Mouse (Mus musculus): ENCODE results near the gene Gm42906.

Gene Gm42906

GRCm38 (mm10) chr5:151127298-151127717 is 300.7 kb downstream of the Gm42906 start:
- in situ Hi-C loops (cut with MboI; ENCODE audit: unreplicated experiment in 2 of 2), result no loop called here

GRCm38 (mm10) chr5:151126608-151127005 is 301.4 kb downstream of the Gm42906 start:
- in situ Hi-C loops (cut with MboI; ENCODE audit: unreplicated experiment in 2 of 2), result no loop called here

GRCm38 (mm10) chr5:151125985-151126607 is 301.9 kb downstream of the Gm42906 start:
- in situ Hi-C loops (cut with MboI; ENCODE audit: unreplicated experiment in 2 of 2), result no loop called here

- in situ Hi-C loops (cut with MboI; ENCODE audit: unreplicated experiment in 2 of 2), result no loop called here
These were observed 310.1 kb downstream of the Gm42906 start for GRCm38 (mm10) chr5:151117846-151118245.

GRCm38 (mm10) chr5:151116192-151116887 is 311.6 kb downstream of the Gm42906 start:
- in situ Hi-C loops (cut with MboI; ENCODE audit: unreplicated experiment in 2 of 2), result no loop called here

- in situ Hi-C loops (cut with MboI; ENCODE audit: unreplicated experiment in 2 of 2), result no loop called here
These were observed 315.2 kb downstream of the Gm42906 start for GRCm38 (mm10) chr5:151112743-151113142.

GRCm38 (mm10) chr5:151111080-151111871 is 316.7 kb downstream of the Gm42906 start:
- in situ Hi-C loops (cut with MboI; ENCODE audit: unreplicated experiment in 2 of 2), result no loop called here

GRCm38 (mm10) chr5:151110461-151110908 is 317.5 kb downstream of the Gm42906 start:
- in situ Hi-C loops (cut with MboI; ENCODE audit: unreplicated experiment in 2 of 2), result no loop called here

GRCm38 (mm10) chr5:151109822-151110221 is 318.1 kb downstream of the Gm42906 start:
- in situ Hi-C loops (cut with MboI; ENCODE audit: unreplicated experiment in 2 of 2), result no loop called here

- in situ Hi-C loops (cut with MboI; ENCODE audit: unreplicated experiment in 2 of 2), result no loop called here
These were observed 319.0 kb downstream of the Gm42906 start for GRCm38 (mm10) chr5:151108955-151109354.

- in situ Hi-C loops (cut with MboI; ENCODE audit: unreplicated experiment in 2 of 2), result no loop called here
These were observed 319.6 kb downstream of the Gm42906 start for GRCm38 (mm10) chr5:151108291-151108897.

GRCm38 (mm10) chr5:151106841-151107240 is 321.1 kb downstream of the Gm42906 start:
- in situ Hi-C loops (cut with MboI; ENCODE audit: unreplicated experiment in 2 of 2), result no loop called here

- in situ Hi-C loops (cut with MboI; ENCODE audit: unreplicated experiment in 2 of 2), result no loop called here
These were observed 322.6 kb downstream of the Gm42906 start for GRCm38 (mm10) chr5:151105054-151105971.

GRCm38 (mm10) chr5:151104354-151105053 is 323.5 kb downstream of the Gm42906 start:
- in situ Hi-C loops (cut with MboI; ENCODE audit: unreplicated experiment in 2 of 2), result no loop called here

- in situ Hi-C loops (cut with MboI; ENCODE audit: unreplicated experiment in 2 of 2), result no loop called here
These were observed 324.7 kb downstream of the Gm42906 start for GRCm38 (mm10) chr5:151103284-151103683.

- in situ Hi-C loops (cut with MboI; ENCODE audit: unreplicated experiment in 2 of 2), result no loop called here
These were observed 325.7 kb downstream of the Gm42906 start for GRCm38 (mm10) chr5:151102262-151102661.

- in situ Hi-C loops (cut with MboI; ENCODE audit: unreplicated experiment in 2 of 2), result no loop called here
These were observed 332.0 kb downstream of the Gm42906 start for GRCm38 (mm10) chr5:151096012-151096411.

GRCm38 (mm10) chr5:151092886-151093665 is 334.9 kb downstream of the Gm42906 start:
- in situ Hi-C loops (cut with MboI; ENCODE audit: unreplicated experiment in 2 of 2), result no loop called here

GRCm38 (mm10) chr5:151090996-151091395 is 337.0 kb downstream of the Gm42906 start:
- in situ Hi-C loops (cut with MboI; ENCODE audit: unreplicated experiment in 2 of 2), result no loop called here

Measured in v-Abl transformed pro-B cells (cell line).